Mouse (Mus musculus) midbrain, embryonic 16.5 days (tissue): ENCODE measurements around the gene Msx1. TPM values are rescaled to one million over a fixed set of nuclear protein-coding genes. Genes with fewer than 3 reads are reported as not detected.

Source experiments
- ATAC-seq: fragments of 200-750 bp; cut with Nextera tagmentation; 2 replicates; pipeline ENCODE4 v1.8.0; 2017; ENCODE audit warnings: moderate TSS enrichment
- H3K27ac ChIP-seq: fragments of 300-500 bp; sonication (generic); 2 replicates; pipeline ENCODE4 v1.5.1; 2014; ENCODE audit warnings: mild to moderate bottlenecking, low read length, mixed read lengths
- H3K27me3 ChIP-seq: fragments of 300-500 bp; sonication (generic); 2 replicates; pipeline ENCODE4 v1.6.1; 2014; ENCODE audit warnings: low read depth, low read length, mixed read lengths; ENCODE audit not compliant: control insufficient read depth, insufficient read depth
- H3K36me3 ChIP-seq: fragments of 300-500 bp; sonication (generic); 2 replicates; pipeline ENCODE4 v1.6.1; 2014; ENCODE audit warnings: mild to moderate bottlenecking, low read length, moderate library complexity, mixed read lengths; ENCODE audit not compliant: control insufficient read depth, insufficient read depth
- H3K4me1 ChIP-seq: fragments of 300-500 bp; sonication (generic); 2 replicates; pipeline ENCODE4 v1.6.1; 2014; ENCODE audit warnings: mild to moderate bottlenecking, low read length, mixed read lengths; ENCODE audit not compliant: control insufficient read depth, insufficient read depth
- H3K4me2 ChIP-seq: fragments of 300-500 bp; sonication (generic); 2 replicates; pipeline ENCODE4 v1.6.1; 2014; ENCODE audit warnings: mild to moderate bottlenecking, low read length, mixed read lengths
- H3K4me3 ChIP-seq: fragments of 300-500 bp; sonication (generic); 2 replicates; pipeline ENCODE4 v1.5.1; 2014; ENCODE audit warnings: low read depth, mild to moderate bottlenecking, low read length, moderate library complexity, mixed read lengths
- H3K9ac ChIP-seq: fragments of 300-500 bp; sonication (generic); 2 replicates; pipeline ENCODE4 v1.6.1; 2014; ENCODE audit warnings: low read depth, low read length, mixed read lengths
- H3K9me3 ChIP-seq: fragments of 300-500 bp; sonication (generic); replicated peaks from 2 replicates; pipeline ENCODE4 v1.6.1; 2014; ENCODE audit warnings: mild to moderate bottlenecking, low read length, mixed read lengths; ENCODE audit not compliant: control insufficient read depth, poor library complexity, severe bottlenecking
- WGBS: fragments of 180-500 bp; shearing (Covaris S2); extraction: QIAGEN DNeasy Blood & Tissue Kit; methylation state at CpG from one replicate; pipeline ENCODE4 v1.1.7; 2014; 5-methylcytosine and 5-hydroxymethylcytosine counted together
- polyA plus RNA-seq: library from polyadenylated mRNA; unstranded; fragments of >200 nt; fragmentation: Nextera tagmentation; extraction: Ambion mirVana; gene quantifications from 2 replicates; pipeline ENCODE4 v1.2.1, GENCODE M21; 2015

Gene Msx1
- polyA plus RNA-seq, 1 experiment from 2014 or later: 10.8 TPM

- H3K4me2 ChIP-seq: no peak overlapping the region
- no peak overlapping the region for H3K27ac ChIP-seq
- H3K27me3 ChIP-seq: no peaks in the 10 kb centered on the region; the same call in 1 of the 2 replicates
- 85% methylated on average over 9 of the region's 9 CpGs for WGBS
- no peaks in the 10 kb centered on the region for H3K36me3 ChIP-seq
- H3K9me3 ChIP-seq: no peaks in the 10 kb centered on the region
- no peaks in the 10 kb centered on the region for H3K4me1 ChIP-seq
- no peak overlapping the region for H3K9ac ChIP-seq
- ATAC-seq: no peak
- no peak overlapping the region for H3K4me3 ChIP-seq
Measured at GRCm38 (mm10) chr5:37784847-37785391, 39.5 kb downstream of the Msx1 start.

GRCm38 (mm10) chr5:37783306-37783705 lies 41.1 kb downstream of the Msx1 start:
- no peaks in the 10 kb centered on the region for H3K4me1 ChIP-seq

GRCm38 (mm10) chr5:37775681-37776080 lies 48.7 kb downstream of the Msx1 start:
- H3K36me3 ChIP-seq: no peaks in the 10 kb centered on the region
- H3K4me3 ChIP-seq: no peak overlapping the region
- no peak overlapping the region for H3K4me2 ChIP-seq
- no peak overlapping the region for H3K27ac ChIP-seq
- no peak overlapping the region for H3K9ac ChIP-seq
- ATAC-seq: no peak
- H3K9me3 ChIP-seq: no peaks in the 10 kb centered on the region
- H3K27me3 ChIP-seq: no peaks in the 10 kb centered on the region
- WGBS: 36% methylated on average over 5 of the region's 5 CpGs
- no peaks in the 10 kb centered on the region for H3K4me1 ChIP-seq

More at GRCm38 (mm10) chr5:37783306-37783705, 41.1 kb downstream of the Msx1 start:
- no peak overlapping the region for H3K9ac ChIP-seq
- H3K4me2 ChIP-seq: no peak overlapping the region
- H3K4me3 ChIP-seq: no peak overlapping the region
- H3K9me3 ChIP-seq: no peaks in the 10 kb centered on the region
- no peaks in the 10 kb centered on the region; the same call in 1 of the 2 replicates for H3K27me3 ChIP-seq
- ATAC-seq: no peak
- 65% methylated on average over 8 of the region's 8 CpGs for WGBS
- H3K36me3 ChIP-seq: no peaks in the 10 kb centered on the region
- no peak overlapping the region for H3K27ac ChIP-seq

- 73% methylated on average over 4 of the region's 4 CpGs for WGBS
- no peak overlapping the region for H3K27ac ChIP-seq
- H3K9me3 ChIP-seq: no peaks in the 10 kb centered on the region
- no peak for ATAC-seq
- peaks cover 3% of the 10 kb centered on the region; the same call in 1 of the 2 replicates for H3K4me1 ChIP-seq
- H3K9ac ChIP-seq: no peak overlapping the region
- H3K27me3 ChIP-seq: no peaks in the 10 kb centered on the region
- no peaks in the 10 kb centered on the region for H3K36me3 ChIP-seq
- H3K4me3 ChIP-seq: no peak overlapping the region
- H3K4me2 ChIP-seq: no peak overlapping the region
Measured at GRCm38 (mm10) chr5:37774011-37774410, 50.4 kb downstream of the Msx1 start.

- H3K9ac ChIP-seq: no peak overlapping the region
- 85% methylated on average over 6 of the region's 6 CpGs for WGBS
- no peaks in the 10 kb centered on the region for H3K27me3 ChIP-seq
Measured at GRCm38 (mm10) chr5:37770870-37771269, 53.5 kb downstream of the Msx1 start.

More at GRCm38 (mm10) chr5:37770870-37771269, 53.5 kb downstream of the Msx1 start:
- no peak overlapping the region for H3K27ac ChIP-seq
- peaks cover 8% of the 10 kb centered on the region; the same call in 1 of the 2 replicates for H3K4me1 ChIP-seq
- H3K4me3 ChIP-seq: no peak overlapping the region
- H3K9me3 ChIP-seq: no peaks in the 10 kb centered on the region
- no peak for ATAC-seq
- no peaks in the 10 kb centered on the region for H3K36me3 ChIP-seq
- no peak overlapping the region for H3K4me2 ChIP-seq

Other genes starting within 250 kb of the Msx1 start
- 29.6 and 34.7 TPM in 2 replicates for gene Stk32b, start 107.4 kb downstream of the Msx1 start, polyA plus RNA-seq
- 0.21 TPM in 1 of 2 replicates, not detected in the other for gene Cytl1, start 89.1 kb downstream of the Msx1 start, polyA plus RNA-seq
- 31.8 and 32.6 TPM in 2 replicates for gene Stx18, start 214.2 kb upstream of the Msx1 start, polyA plus RNA-seq